Mouse (Mus musculus) neural tube, embryonic 14.5 days (tissue): ENCODE data around the gene Slc12a4. TPM values are rescaled to one million over a fixed set of nuclear protein-coding genes. Genes with fewer than 3 reads are reported as not detected.

Source experiments
- ATAC-seq: fragments of 200-750 bp; cut with Nextera tagmentation; 2 replicates; pipeline ENCODE4 v1.8.0; 2017; ENCODE audit warnings: low read depth, mild to moderate bottlenecking, moderate TSS enrichment, moderate library complexity
- H3K27ac ChIP-seq: fragments of 300-500 bp; sonication (generic); 2 replicates; pipeline ENCODE4 v1.5.1; 2014; ENCODE audit warnings: low read depth, mild to moderate bottlenecking, control low read depth, low read length, moderate library complexity, mixed read lengths
- H3K27me3 ChIP-seq: fragments of 300-500 bp; sonication (generic); 2 replicates; pipeline ENCODE4 v1.6.1; 2014; ENCODE audit warnings: low read length; ENCODE audit not compliant: control insufficient read depth, insufficient read depth
- H3K36me3 ChIP-seq: fragments of 300-500 bp; sonication (generic); 2 replicates; pipeline ENCODE4 v1.6.1; 2014; ENCODE audit warnings: low read length, mixed read lengths; ENCODE audit not compliant: control insufficient read depth, insufficient read depth
- H3K4me1 ChIP-seq: fragments of 300-500 bp; sonication (generic); 2 replicates; pipeline ENCODE4 v1.6.1; 2014; ENCODE audit warnings: low read length; ENCODE audit not compliant: control insufficient read depth, insufficient read depth
- H3K4me2 ChIP-seq: fragments of 300-500 bp; sonication (generic); 2 replicates; pipeline ENCODE4 v1.6.1; 2014; ENCODE audit warnings: mild to moderate bottlenecking, low read depth, low read length, control low read depth
- H3K4me3 ChIP-seq: fragments of 300-500 bp; sonication (generic); 2 replicates; pipeline ENCODE4 v1.5.1; 2014; ENCODE audit warnings: low read depth, low read length, control low read depth, mixed read lengths
- H3K9ac ChIP-seq: fragments of 300-500 bp; sonication (generic); replicated peaks from 2 replicates; pipeline ENCODE4 v1.6.1; 2014; ENCODE audit warnings: low read depth, mild to moderate bottlenecking, control low read depth, low read length, mixed read lengths
- H3K9me3 ChIP-seq: fragments of 300-500 bp; sonication (generic); 2 replicates; pipeline ENCODE4 v1.6.1; 2016; ENCODE audit warnings: low read length; ENCODE audit not compliant: control insufficient read depth
- WGBS: fragments of 180-500 bp; shearing (Covaris S2); extraction: QIAGEN DNeasy Blood & Tissue Kit; methylation state at CpG from one replicate; pipeline ENCODE4 v1.1.7; 2014; 5-methylcytosine and 5-hydroxymethylcytosine counted together
- polyA plus RNA-seq: library from polyadenylated mRNA; unstranded; fragments of >200 nt; fragmentation: Nextera tagmentation; extraction: Ambion mirVana; gene quantifications from 2 replicates; pipeline ENCODE4 v1.2.1, GENCODE M21; 2014

Gene Slc12a4
- polyA plus RNA-seq, 1 experiment from 2014 or later: 4.8 TPM

DNA sequence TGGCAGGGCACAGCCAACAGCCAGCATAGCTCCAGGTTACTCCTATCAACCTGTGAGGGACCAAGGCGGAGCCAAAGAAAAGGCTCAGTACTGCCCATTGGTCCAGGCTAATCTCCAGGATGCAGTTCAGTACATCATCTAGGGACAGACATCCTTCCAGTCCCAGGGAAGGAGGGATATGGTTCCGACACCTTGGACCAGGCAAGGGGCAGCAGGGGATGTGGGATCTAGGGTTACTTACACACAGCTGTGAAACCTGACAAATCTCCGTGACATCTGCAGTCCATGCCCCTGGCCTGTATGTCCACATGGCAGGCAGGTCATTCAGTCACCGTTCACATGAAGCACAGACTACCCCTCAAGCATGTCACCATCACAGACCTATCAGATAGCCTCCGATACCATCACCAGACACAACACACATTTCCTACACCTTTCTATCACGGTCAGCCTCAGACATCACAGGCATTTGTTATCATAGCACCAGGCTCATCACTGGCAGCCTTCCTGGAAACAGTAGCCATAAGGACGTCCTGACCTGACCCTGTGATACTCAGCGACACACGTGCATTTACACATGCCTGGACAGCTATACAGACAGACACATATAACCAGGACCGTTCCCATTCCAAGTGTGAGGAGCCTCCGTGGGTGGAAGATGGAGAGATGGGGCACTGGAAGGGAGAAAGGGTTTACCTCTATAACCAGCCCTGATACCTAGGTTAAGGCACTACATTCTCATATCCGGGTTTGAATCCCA is 1.2 kb downstream of the Slc12a4 start:
- Histone ChIP-seq H3K27ac (no peak overlapping the region), H3K36me3 (no peaks in the 10 kb centered on the region), H3K4me1 (0 out of 2 replicates have a peak, but pooled peaks cover 2% of the 10 kb centered on the region), H3K9ac (no peak overlapping the region), H3K27me3 (peaks cover 12% of the 10 kb centered on the region), H3K9me3 (no peaks in the 10 kb centered on the region), H3K4me3 (peak overlapping the region; percentile 41), H3K4me2 (peak overlapping the region; percentile 48)
- 76% methylated on average over 12 of the region's 12 CpGs for WGBS
- no peak for ATAC-seq

DNA sequence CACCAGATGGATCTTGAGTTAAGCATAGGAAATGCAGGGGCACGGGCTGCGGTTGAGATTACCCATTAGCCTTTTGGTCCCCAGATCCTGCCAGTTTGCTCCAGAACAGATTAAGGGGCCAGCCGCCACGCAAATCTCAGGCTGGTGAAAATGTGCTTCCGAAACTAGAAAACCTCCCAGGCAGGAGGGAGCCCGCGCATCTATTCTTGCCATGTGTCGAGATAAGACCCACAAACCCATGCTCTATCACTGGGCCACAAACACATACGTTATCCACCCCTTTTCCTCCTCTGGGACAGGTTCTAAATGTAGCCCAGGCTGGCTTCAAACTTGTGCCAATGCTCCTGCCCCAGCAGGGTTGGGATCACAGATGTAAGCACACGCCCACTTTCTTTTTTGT is 4.4 kb downstream of the Slc12a4 start:
- Histone ChIP-seq H3K27me3 (peaks cover 7% of the 10 kb centered on the region), H3K9me3 (no peaks in the 10 kb centered on the region), H3K4me1 (0 out of 2 replicates have a peak, but pooled peaks cover 2% of the 10 kb centered on the region), H3K36me3 (no peaks in the 10 kb centered on the region), H3K27ac (no peak overlapping the region), H3K4me3 (no peak overlapping the region), H3K9ac (no peak overlapping the region), H3K4me2 (no peak overlapping the region)
- whole genome bisulfite sequencing: 92% methylated on average over 10 of the region's 10 CpGs
- ATAC-seq: no peak

DNA sequence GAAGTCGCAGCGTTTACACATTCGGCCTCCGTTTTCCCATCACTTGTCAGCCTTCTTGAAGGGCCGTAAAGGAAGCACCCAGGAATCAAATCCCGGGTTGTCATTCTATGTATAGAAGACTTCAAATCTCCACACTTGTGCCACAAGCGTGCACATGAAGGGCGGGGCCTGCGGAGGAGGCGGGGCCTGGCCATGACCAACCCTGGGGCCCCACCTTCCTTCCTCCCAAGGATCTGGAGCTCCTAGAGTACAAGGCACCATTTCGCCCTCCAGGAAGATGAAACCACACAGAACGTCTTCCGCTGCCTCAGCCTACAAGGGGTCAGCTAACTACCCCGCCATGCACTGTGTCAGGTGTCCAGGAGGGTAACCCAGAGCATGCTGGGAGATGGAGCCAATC is 4.8 kb downstream of the Slc12a4 start:
- WGBS: 83% methylated on average over 14 of the region's 14 CpGs
- H3K4me1 ChIP-seq: 0 out of 2 replicates have a peak, but pooled peaks cover 2% of the 10 kb centered on the region
- H3K27ac ChIP-seq: no peak overlapping the region
- no peak for ATAC-seq
- H3K36me3 ChIP-seq: no peaks in the 10 kb centered on the region
- H3K4me3 ChIP-seq: no peak overlapping the region
- H3K27me3 ChIP-seq: peaks cover 7% of the 10 kb centered on the region
- no peaks in the 10 kb centered on the region for H3K9me3 ChIP-seq
- H3K9ac ChIP-seq: no peak overlapping the region
- H3K4me2 ChIP-seq: no peak overlapping the region

DNA sequence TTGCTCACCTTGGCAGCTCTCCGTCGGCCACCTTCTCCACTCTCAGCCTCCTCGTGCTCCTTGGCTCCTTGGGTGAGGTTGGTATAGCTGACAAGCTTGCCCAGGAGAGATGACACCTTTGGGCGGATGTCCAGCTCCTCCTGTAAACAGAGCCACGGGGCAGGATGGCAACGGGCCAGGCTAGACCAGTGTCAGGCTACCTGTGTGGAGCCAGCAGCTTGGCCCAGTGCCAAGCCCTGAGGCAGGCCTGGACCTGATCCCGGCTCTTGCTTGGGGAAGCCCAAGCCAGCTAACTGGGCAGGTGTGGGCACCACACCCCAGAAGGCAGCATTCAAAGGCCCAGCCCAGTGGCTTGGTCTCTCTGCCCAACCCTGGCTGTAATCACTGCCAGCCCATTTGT is 6.5 kb downstream of the Slc12a4 start:
- Histone ChIP-seq H3K4me1 (no peaks in the 10 kb centered on the region), H3K9me3 (no peaks in the 10 kb centered on the region), H3K4me3 (no peak overlapping the region), H3K27me3 (no peaks in the 10 kb centered on the region), H3K9ac (no peak overlapping the region), H3K4me2 (no peak overlapping the region), H3K36me3 (no peaks in the 10 kb centered on the region), H3K27ac (no peak overlapping the region)
- 86% methylated on average over 7 of the region's 7 CpGs for WGBS
- no peak for ATAC-seq

DNA sequence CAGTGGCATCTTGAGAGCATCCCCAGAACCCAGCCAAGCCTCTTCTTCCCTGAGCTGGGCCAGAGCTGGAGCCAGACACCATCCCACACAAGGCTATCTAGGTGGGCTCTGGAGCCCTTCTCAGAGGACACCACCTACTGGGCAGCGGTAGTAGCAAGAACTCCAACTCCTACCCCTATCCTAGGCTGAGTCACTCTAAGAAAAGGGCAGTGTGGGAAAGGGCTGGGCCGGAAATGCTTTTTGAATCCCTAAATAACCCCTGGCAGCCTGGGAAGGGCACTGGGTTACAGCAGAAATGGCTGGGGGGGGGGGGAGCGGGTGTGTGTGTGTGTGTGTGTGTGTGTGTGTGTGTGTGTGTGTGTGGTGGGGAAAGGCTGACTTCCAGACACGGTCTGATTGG is 8.1 kb downstream of the Slc12a4 start:
- Histone ChIP-seq H3K4me3 (no peak overlapping the region), H3K27ac (no peak overlapping the region), H3K9me3 (no peaks in the 10 kb centered on the region), H3K4me1 (no peaks in the 10 kb centered on the region), H3K9ac (no peak overlapping the region), H3K36me3 (no peaks in the 10 kb centered on the region), H3K27me3 (no peaks in the 10 kb centered on the region), H3K4me2 (no peak overlapping the region)
- 64% methylated on average over 3 of the region's 4 CpGs for WGBS
- no peak for ATAC-seq

DNA sequence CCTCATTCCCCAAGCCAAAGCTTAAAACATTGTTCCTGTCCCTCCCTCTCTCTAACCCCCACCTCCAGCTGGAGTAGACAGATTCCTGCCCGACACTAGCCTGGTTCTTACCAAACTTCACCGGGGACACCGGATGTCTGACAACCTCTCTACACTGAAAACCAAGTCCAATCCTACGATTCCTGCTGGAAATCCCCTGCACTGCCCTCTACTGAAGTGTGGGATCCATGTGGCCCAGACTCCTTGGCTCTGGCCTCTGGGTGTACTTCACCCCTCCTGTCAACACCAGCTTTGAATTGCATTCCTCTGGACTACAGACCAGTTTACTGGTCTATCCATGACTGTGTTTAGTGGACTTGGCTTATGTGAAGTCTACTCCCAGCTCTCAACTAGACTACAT is 9.3 kb downstream of the Slc12a4 start:
- H3K4me1 ChIP-seq: no peaks in the 10 kb centered on the region

DNA sequence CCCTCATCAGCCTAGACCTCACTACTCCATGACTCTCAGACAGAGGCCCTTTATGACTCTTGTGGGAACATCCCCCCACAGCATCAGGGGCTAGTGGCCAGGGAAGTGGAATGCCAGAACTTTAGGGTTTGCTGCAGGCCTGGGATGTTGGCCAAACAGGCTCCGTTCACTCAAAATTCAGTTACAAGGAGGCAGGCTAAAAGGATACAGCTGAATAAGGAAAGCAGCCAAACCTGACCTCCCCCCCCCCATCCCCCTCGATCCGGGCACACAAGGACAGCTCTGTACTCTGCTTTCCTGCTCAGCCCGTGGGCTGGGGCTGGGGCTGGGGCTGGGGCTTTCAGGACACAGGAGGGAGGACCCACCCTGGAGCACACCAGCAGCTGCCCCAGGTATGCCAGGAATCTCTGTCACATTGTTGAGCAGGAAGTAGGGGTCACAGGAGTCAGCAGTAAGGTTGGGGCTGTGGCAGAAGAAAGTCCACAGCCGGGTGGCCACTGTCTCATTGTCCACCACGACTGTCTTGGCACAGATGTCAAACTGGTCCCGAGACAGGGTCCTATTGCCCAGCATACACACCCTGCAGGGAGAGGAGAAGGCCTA is 14.7 kb downstream of the Slc12a4 start:
- H3K4me1 ChIP-seq: no peaks in the 10 kb centered on the region
- no peak overlapping the region for H3K4me3 ChIP-seq
- H3K9ac ChIP-seq: no peak overlapping the region
- H3K9me3 ChIP-seq: no peaks in the 10 kb centered on the region
- 63% methylated on average over 7 of the region's 7 CpGs for whole genome bisulfite sequencing
- ATAC-seq: peak; percentile 85
- H3K27ac ChIP-seq: peak overlapping the region; percentile 34; the same call in 1 of the 2 replicates
- no peaks in the 10 kb centered on the region for H3K27me3 ChIP-seq
- H3K36me3 ChIP-seq: no peaks in the 10 kb centered on the region
- H3K4me2 ChIP-seq: no peak overlapping the region

More for the DNA sequence above, 9.3 kb downstream of the Slc12a4 start:
- whole genome bisulfite sequencing: 91% methylated on average over 4 of the region's 4 CpGs
- Histone ChIP-seq H3K9ac (no peak overlapping the region), H3K36me3 (no peaks in the 10 kb centered on the region), H3K27ac (no peak overlapping the region), H3K27me3 (no peaks in the 10 kb centered on the region), H3K4me2 (no peak overlapping the region), H3K4me3 (no peak overlapping the region), H3K9me3 (no peaks in the 10 kb centered on the region)
- ATAC-seq: no peak

DNA sequence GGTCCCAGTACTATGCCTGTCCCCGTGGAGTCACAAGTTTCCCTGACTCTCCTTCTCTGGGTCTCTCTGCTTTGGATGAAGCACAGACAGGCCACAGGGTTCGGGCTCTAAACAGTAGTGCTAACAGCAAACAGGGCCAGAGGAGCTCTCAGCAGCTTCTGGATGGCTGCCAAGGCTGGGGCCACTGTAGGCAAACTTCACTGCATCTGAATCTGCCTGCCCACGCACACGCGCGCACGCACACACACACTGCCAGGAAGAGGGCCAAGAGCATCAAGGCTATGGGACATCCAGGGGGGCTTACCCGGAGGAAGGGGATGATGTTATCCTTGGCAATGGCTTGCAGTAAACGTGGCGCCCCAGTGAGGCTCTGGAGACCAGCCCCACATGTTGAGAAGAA is 16.5 kb downstream of the Slc12a4 start:
- Histone ChIP-seq H3K27ac (0 out of 2 replicates have a peak overlapping the region, but pooled peaks have one; percentile 30), H3K4me2 (no peak overlapping the region), H3K9ac (no peak overlapping the region), H3K4me3 (no peak overlapping the region), H3K4me1 (no peaks in the 10 kb centered on the region), H3K9me3 (no peaks in the 10 kb centered on the region), H3K27me3 (no peaks in the 10 kb centered on the region), H3K36me3 (no peaks in the 10 kb centered on the region)
- 60% methylated on average over 10 of the region's 10 CpGs for WGBS
- ATAC-seq: peak; percentile 57; the same call in 1 of the 2 replicates

DNA sequence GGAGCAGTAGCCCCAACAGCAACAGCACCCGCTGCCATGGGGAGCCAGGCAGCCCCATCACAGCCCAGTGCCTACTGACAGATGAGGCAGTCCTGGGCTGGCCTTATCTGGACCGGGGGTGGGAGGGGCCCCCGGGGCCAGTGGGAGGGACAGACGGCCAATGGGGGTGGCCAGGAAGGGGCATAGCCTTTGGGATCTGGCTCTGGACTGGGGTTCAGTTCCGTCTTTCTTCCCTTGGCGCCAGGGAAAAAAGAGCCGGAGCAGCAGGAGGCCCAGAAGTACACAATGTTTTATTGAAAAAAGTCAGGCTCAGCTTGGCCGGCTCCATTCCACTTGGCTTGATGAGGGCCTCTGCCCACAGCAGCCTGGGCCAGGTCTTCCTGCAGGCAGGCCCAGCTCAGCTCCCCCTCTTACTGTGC is 22.6 kb downstream of the Slc12a4 start, which contains the start of gene Lcat:
Lcat (minus strand) TSS at position 62 of the 419 bp plus-strand sequence.
- 71% methylated on average over 7 of the region's 8 CpGs for WGBS

More for the DNA sequence above, 22.6 kb downstream of the Slc12a4 start, which contains the start of gene Lcat:
- Histone ChIP-seq H3K4me3 (no peak within 1 kb of the TSS), H3K27me3 (no peaks in the 10 kb centered on the region), H3K4me1 (no peaks in the 10 kb centered on the region; the same call in 1 of the 2 replicates), H3K4me2 (no peak within 1 kb of the TSS), H3K36me3 (no peaks in the 10 kb centered on the region), H3K9ac (no peak within 1 kb of the TSS), H3K9me3 (no peaks in the 10 kb centered on the region), H3K27ac (no peak within 1 kb of the TSS)
- ATAC-seq: no peak
